Mouse (Mus musculus) lung, embryonic 16.5 days (tissue): ENCODE results near the gene Tpo. TPM values are rescaled to one million over a fixed set of nuclear protein-coding genes. Genes with fewer than 3 reads are reported as not detected.

Source experiments
- ATAC-seq: fragments of 200-750 bp; cut with Nextera tagmentation; 2 replicates; pipeline ENCODE4 v1.8.0; 2017; ENCODE audit warnings: low read depth, mild to moderate bottlenecking, moderate library complexity
- H3K27ac ChIP-seq: fragments of 300-500 bp; sonication (generic); 2 replicates; pipeline ENCODE4 v1.5.1; 2014; ENCODE audit warnings: mild to moderate bottlenecking, control low read depth, low read length
- H3K27me3 ChIP-seq: fragments of 300-500 bp; sonication (generic); 2 replicates; pipeline ENCODE4 v1.6.1; 2014; ENCODE audit warnings: low read depth, low read length, mixed read lengths; ENCODE audit not compliant: control insufficient read depth, insufficient read depth
- H3K36me3 ChIP-seq: fragments of 300-500 bp; sonication (generic); 2 replicates; pipeline ENCODE4 v1.6.1; 2014; ENCODE audit warnings: low read length; ENCODE audit not compliant: control insufficient read depth, insufficient read depth
- H3K4me1 ChIP-seq: fragments of 300-500 bp; sonication (generic); replicated peaks from 2 replicates; pipeline ENCODE4 v1.6.1; 2014; ENCODE audit warnings: low read length, mixed read lengths; ENCODE audit not compliant: control insufficient read depth, insufficient read depth
- H3K4me2 ChIP-seq: fragments of 300-500 bp; sonication (generic); 2 replicates; pipeline ENCODE4 v1.6.1; 2014; ENCODE audit warnings: low read depth, low read length, control low read depth
- H3K4me3 ChIP-seq: fragments of 300-500 bp; sonication (generic); 2 replicates; pipeline ENCODE4 v1.5.1; 2014; ENCODE audit warnings: mild to moderate bottlenecking, low read length, control low read depth
- H3K9ac ChIP-seq: fragments of 300-500 bp; sonication (generic); 2 replicates; pipeline ENCODE4 v1.6.1; 2014; ENCODE audit warnings: low read length, control low read depth
- H3K9me3 ChIP-seq: fragments of 300-500 bp; sonication (generic); 2 replicates; pipeline ENCODE4 v1.6.1; 2016; ENCODE audit warnings: low read length; ENCODE audit not compliant: control insufficient read depth
- WGBS: fragments of 180-500 bp; shearing (Covaris S2); extraction: QIAGEN DNeasy Blood & Tissue Kit; methylation state at CpG from one replicate; pipeline ENCODE4 v1.1.7; 2014; 5-methylcytosine and 5-hydroxymethylcytosine counted together
- polyA plus RNA-seq: library from polyadenylated mRNA; unstranded; fragments of >200 nt; fragmentation: Nextera tagmentation; extraction: Ambion mirVana; gene quantifications from 2 replicates; pipeline ENCODE4 v1.2.1, GENCODE M21; 2015

Gene Tpo
- polyA plus RNA-seq, 1 experiment from 2014 or later = not detected

DNA sequence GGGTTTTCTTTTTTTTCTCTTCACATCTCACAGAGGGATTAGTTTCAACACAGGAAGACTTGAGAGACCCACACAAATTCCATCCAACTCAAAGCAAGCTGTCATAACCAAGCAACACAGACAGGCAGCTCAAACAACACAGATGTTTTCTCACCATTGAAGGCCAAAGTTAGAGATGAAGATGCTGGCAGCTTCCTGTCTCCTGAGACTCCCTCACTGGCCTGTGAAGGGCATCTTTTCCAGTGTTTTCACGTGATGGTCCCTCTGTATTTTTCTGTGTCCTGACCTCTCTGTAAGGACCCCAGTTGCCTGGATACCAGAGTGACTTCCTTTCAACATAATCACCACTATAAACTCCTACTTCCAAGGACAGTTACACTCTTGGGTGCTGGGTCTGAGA is 97.0 kb downstream of the Tpo start:
- 21% methylated on average over 1 of the region's 1 CpGs for WGBS
- Histone ChIP-seq H3K4me2 (no peak overlapping the region), H3K4me3 (no peak overlapping the region), H3K27ac (no peak overlapping the region), H3K9ac (no peak overlapping the region), H3K4me1 (peaks cover 3% of the 10 kb centered on the region; the same call in 1 of the 2 replicates), H3K9me3 (no peaks in the 10 kb centered on the region), H3K27me3 (no peaks in the 10 kb centered on the region), H3K36me3 (no peaks in the 10 kb centered on the region)
- ATAC-seq = no peak

DNA sequence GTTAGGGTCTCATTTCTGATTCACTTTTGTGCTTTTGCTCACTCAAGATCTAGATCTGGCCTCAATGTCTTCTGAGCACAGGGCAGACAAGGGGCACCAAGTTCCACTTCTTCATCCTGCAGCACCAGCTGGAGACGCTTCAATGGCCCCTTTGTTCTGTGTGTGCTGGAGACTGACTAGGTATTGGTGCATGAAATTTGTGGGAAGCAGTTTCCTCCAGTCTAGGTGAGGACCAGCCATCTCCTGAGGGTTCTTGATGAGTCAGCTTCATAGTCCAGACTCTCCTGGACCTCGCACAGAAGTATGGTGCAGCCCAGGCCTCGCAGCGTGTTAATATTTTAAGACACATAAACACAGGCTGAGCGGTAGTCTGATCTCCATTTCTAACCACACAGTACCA is 97.7 kb downstream of the Tpo start:
- 74% methylated on average over 5 of the region's 5 CpGs for WGBS
- H3K4me1 ChIP-seq = peaks cover 3% of the 10 kb centered on the region; the same call in 1 of the 2 replicates

DNA sequence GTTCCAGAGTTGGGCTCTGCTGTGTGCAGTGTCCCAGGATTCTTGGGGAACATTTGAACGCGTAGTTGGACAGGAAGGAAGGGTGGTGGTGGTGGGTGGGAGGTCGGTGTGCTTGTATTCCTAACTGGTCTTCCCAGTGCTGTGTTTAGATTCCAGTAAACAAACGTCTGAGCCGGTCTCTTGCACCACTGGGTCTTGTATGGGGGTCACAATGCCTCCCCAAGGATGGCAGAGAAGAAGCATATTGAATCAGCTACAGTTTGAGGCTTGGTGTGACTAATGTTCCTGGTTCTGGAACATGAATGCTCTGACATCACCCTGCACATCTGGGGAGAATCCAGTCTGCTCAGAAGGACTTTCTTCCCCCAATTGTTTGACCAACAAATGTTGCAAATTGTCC is 101.9 kb downstream of the Tpo start:
- 33% methylated on average over 5 of the region's 5 CpGs for WGBS
- H3K36me3 ChIP-seq = no peaks in the 10 kb centered on the region
- H3K9me3 ChIP-seq = no peaks in the 10 kb centered on the region
- no peak overlapping the region for H3K4me2 ChIP-seq
- no peak overlapping the region for H3K4me3 ChIP-seq
- no peak for ATAC-seq
- H3K4me1 ChIP-seq = no peaks in the 10 kb centered on the region
- no peak overlapping the region for H3K9ac ChIP-seq
- no peaks in the 10 kb centered on the region for H3K27me3 ChIP-seq
- H3K27ac ChIP-seq = no peak overlapping the region

More for the DNA sequence above, 97.7 kb downstream of the Tpo start:
- H3K9ac ChIP-seq = no peak overlapping the region
- H3K4me3 ChIP-seq = no peak overlapping the region
- no peak for ATAC-seq
- H3K9me3 ChIP-seq = no peaks in the 10 kb centered on the region
- H3K36me3 ChIP-seq = no peaks in the 10 kb centered on the region
- no peak overlapping the region for H3K27ac ChIP-seq
- H3K27me3 ChIP-seq = no peaks in the 10 kb centered on the region
- H3K4me2 ChIP-seq = no peak overlapping the region

DNA sequence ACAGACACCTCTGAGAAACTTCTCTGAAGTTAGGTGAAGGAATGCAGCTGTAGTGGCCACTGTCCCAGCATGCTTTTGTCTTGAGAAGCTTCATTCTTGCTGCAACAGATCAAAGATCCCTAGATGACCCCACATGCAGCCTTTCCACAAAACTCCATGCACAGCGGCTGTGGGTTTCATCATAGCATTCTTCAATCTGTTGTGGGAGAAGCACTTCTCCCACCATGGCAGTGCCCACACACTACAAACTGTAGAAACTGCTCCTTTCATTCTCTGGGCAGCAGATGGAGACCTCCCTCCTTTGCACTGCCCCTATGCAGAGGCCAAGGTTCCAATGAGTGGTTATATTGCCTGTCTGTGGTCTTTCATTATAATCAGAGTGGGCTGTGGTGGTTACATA is 103.3 kb downstream of the Tpo start:
- no peak for ATAC-seq

DNA sequence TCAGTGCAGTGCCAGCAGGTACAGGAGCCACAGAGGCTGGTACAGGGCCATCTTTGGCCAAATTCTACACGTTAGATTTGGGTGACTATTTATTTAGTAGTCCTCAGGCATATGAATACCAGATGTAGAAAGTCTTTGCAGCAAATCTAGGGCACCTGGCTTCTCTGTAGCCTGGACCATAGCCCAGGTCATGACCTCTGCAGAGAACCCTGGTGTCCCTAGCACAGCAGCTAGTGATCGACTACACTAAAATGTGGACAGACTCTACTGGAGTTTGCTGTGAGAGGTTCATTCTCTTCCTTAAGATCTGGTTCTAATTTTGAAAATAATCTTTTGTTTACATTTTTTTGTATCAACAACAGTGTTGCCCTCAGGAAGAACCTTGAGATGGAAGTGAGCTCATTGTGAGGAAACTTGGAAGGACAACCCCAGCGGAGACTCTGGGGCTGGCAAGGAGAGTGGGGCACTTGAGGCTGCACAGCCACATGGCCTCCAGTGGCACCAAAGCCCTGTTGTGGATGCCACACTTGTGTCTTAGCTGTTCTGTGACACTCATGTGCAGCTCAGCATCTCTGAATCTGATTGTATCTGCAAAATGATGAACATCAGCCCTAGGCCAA is 104.6 kb downstream of the Tpo start:
- H3K9me3 ChIP-seq = no peaks in the 10 kb centered on the region
- no peaks in the 10 kb centered on the region for H3K27me3 ChIP-seq
- peak; percentile 43; the same call in 1 of the 2 replicates for ATAC-seq
- H3K9ac ChIP-seq = no peak overlapping the region
- no peak overlapping the region for H3K27ac ChIP-seq
- H3K4me3 ChIP-seq = no peak overlapping the region
- no peaks in the 10 kb centered on the region for H3K36me3 ChIP-seq
- WGBS = 59% methylated on average over 3 of the region's 3 CpGs
- no peak overlapping the region for H3K4me2 ChIP-seq
- H3K4me1 ChIP-seq = no peaks in the 10 kb centered on the region

More for the DNA sequence above, 103.3 kb downstream of the Tpo start:
- H3K27me3 ChIP-seq = no peaks in the 10 kb centered on the region
- no peak overlapping the region for H3K4me3 ChIP-seq
- H3K4me1 ChIP-seq = no peaks in the 10 kb centered on the region
- H3K36me3 ChIP-seq = no peaks in the 10 kb centered on the region
- 96% methylated on average over 1 of the region's 1 CpGs for WGBS
- H3K4me2 ChIP-seq = no peak overlapping the region
- H3K27ac ChIP-seq = no peak overlapping the region
- H3K9ac ChIP-seq = no peak overlapping the region
- H3K9me3 ChIP-seq = no peaks in the 10 kb centered on the region

DNA sequence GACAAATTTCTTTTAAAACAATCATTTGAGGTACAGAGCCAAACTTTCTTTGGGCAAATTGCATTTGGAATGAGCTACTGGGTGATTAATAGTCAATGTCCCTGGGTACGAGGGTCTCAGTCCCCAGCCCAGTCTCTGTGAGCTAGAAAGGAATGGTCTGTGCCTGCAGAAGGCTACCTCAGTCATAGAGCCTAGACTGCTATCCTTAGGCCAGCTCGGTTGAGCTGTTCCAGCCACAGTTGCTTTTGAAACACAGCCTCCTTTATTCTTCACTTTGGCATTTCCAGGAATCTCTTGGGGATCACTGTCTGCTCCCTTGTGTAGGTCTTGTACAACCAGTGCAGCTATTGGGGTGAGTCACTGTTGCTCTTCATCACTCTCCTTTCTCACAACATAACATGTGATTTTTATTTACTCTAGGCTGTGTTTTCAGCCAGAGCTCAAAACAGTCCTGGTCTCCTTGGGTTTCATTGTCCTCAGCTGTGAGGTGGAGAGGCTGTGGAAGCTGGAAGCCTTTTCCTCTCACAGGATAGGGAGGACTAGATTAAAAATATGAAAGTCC is 108.1 kb downstream of the Tpo start:
- no peak overlapping the region for H3K4me2 ChIP-seq
- no peak overlapping the region for H3K9ac ChIP-seq
- no peak overlapping the region for H3K27ac ChIP-seq
- WGBS = 62% methylated on average over 2 of the region's 2 CpGs
- no peaks in the 10 kb centered on the region for H3K27me3 ChIP-seq
- H3K9me3 ChIP-seq = no peaks in the 10 kb centered on the region
- H3K4me1 ChIP-seq = no peaks in the 10 kb centered on the region
- ATAC-seq = no peak
- H3K36me3 ChIP-seq = no peaks in the 10 kb centered on the region
- no peak overlapping the region for H3K4me3 ChIP-seq

DNA sequence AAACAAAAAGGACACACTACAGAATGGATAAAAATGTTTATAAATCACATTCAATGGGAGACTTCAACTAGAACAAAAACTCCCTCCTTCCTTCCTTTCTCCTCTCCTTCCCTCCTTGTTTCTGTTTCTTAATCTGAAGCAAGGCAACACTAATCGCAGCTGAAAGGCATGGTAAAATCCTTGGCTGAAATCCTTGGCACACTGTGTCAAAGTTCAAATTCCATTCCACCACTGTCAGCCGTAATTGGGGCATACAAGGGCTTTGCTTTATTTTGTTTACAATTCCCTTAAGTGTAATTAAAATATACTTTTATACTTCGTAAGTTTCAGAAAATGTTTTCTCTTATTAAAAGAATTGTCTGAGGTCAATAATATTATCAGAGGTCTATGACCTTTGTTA is 108.9 kb downstream of the Tpo start:
- Histone ChIP-seq H3K9ac (no peak overlapping the region), H3K36me3 (no peaks in the 10 kb centered on the region), H3K4me1 (no peaks in the 10 kb centered on the region), H3K27ac (no peak overlapping the region), H3K27me3 (no peaks in the 10 kb centered on the region), H3K4me2 (no peak overlapping the region), H3K4me3 (no peak overlapping the region), H3K9me3 (no peaks in the 10 kb centered on the region)
- no peak for ATAC-seq
- WGBS = 26% methylated on average over 3 of the region's 3 CpGs

DNA sequence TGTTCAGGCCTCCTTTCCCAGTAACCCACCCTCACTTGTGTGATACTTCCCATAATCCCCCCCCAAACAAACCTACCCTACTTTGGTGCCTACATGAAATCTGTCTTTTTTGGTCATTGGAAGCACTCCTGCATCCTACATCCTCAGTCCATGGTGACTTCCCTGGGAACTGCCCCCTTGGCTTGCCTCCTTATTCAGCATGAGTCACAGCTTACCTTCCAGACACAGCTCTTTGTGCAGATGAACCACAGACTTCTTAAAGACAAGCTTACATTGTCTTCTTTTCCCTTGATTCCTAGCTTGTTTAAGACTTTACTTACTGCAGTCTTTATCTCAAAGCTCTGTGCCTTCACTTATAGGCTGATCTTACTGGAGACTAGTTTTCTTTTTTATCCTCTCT is 112.0 kb downstream of the Tpo start:
- H3K36me3 ChIP-seq = no peaks in the 10 kb centered on the region
- H3K4me2 ChIP-seq = no peak overlapping the region
- no peak overlapping the region for H3K4me3 ChIP-seq
- ATAC-seq = no peak
- no peaks in the 10 kb centered on the region for H3K4me1 ChIP-seq
- no peaks in the 10 kb centered on the region for H3K27me3 ChIP-seq
- no peaks in the 10 kb centered on the region for H3K9me3 ChIP-seq
- no peak overlapping the region for H3K9ac ChIP-seq
- H3K27ac ChIP-seq = no peak overlapping the region

DNA sequence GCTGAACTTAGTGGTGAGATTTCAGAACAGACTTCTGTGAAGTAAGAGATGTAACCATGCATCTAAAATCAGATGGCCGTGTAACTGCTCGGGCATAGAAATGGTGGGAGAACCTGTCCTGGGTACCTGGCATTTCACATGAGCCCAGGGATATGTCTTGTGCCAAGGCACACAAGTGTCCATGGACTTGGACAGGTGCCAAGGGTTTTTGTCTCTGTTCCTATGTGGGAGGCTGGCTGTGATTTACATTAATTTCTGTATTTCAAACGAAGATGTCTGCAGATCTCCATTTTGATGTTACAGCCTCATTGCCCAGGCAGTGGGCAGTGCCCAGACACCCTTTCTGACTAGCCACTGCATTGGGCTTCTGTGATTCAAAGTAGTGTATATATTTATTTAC is 115.3 kb downstream of the Tpo start:
- Histone ChIP-seq H3K27ac (no peak overlapping the region), H3K4me2 (no peak overlapping the region), H3K4me3 (no peak overlapping the region), H3K9ac (no peak overlapping the region), H3K9me3 (no peaks in the 10 kb centered on the region), H3K36me3 (peaks cover 12% of the 10 kb centered on the region), H3K4me1 (no peaks in the 10 kb centered on the region), H3K27me3 (no peaks in the 10 kb centered on the region)
- WGBS = 76% methylated on average over 3 of the region's 3 CpGs
- ATAC-seq = no peak
